Mouse (Mus musculus) adrenal gland, postnatal 10 days (tissue): Measurements from ENCODE around the gene Hoxc9. TPM values are rescaled to one million over a fixed set of nuclear protein-coding genes. Genes with fewer than 3 reads are reported as not detected.

Experiments used
- DNase-seq: peaks from one replicate; pipeline ENCODE4 v3.0.0; 2021; ENCODE audit warnings: mixed read lengths
- total RNA-seq, 2 experiments: library from RNA; stranded (reverse); gene quantifications; 2 replicates each; pipeline ENCODE4 v1.2.3; 2021

The Hoxc9 gene
- total RNA-seq, 2 experiments from 2014 or later = 2.4 to 3.2 TPM

DNA sequence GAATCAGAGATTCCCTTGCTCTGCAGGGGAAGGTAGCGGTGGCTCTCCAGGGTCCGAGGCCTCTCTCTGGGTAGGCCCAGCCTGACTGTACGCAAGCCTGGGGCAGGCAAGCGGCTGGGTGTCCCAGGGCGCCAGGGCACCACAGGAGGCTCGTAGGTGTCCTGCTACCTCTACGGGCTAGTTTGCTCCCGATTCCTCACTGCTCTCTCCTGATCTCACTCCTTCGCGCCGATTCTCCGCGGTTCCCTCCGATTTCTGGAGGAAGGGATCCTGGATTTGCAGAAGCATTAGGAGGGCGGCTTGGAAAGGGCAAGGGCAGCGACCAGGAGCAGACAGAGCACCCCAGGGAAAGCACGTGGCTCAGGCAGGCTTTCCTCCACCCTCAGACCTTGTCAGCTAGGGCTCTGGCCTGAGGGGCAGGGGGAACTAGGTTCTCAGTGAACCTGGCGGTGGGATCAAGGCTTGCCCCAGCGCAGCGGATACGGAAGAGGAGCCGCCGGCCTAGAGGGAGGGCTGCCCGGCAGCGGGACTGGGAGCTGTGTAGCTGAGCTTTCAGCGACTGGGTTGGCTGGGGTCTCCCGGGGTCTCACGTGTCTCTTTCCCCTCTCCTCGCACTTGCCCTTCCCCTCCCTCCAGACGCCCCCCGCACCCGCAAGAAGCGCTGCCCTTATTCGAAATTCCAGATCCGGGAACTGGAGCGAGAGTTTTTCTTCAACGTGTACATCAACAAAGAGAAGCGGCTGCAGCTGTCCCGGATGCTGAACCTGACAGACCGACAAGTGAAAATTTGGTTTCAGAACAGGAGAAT, 20.2 kb upstream of the Hoxc9 start:
- DNase-seq = no peak

DNA sequence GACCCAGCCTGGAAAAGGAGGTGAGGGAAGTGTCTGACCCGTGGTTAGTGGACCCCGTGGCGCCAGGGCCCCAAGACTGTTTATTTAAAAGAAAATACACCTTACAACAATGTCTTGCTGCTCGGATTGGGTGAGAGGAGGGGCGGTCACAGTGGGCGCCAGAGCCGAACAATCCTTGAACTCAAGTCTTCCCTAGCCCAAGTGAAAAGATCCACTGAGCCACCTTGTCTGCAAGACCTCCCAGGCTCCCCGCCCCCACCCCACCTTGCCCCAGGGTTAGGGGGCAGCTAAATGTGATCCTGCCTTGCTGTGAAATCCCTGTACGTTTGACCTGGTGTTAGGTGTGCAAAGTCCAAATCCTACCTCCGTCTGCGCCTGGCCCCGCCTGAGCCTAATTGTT, 19.3 kb upstream of the Hoxc9 start:
- DNase-seq = no peak

DNA sequence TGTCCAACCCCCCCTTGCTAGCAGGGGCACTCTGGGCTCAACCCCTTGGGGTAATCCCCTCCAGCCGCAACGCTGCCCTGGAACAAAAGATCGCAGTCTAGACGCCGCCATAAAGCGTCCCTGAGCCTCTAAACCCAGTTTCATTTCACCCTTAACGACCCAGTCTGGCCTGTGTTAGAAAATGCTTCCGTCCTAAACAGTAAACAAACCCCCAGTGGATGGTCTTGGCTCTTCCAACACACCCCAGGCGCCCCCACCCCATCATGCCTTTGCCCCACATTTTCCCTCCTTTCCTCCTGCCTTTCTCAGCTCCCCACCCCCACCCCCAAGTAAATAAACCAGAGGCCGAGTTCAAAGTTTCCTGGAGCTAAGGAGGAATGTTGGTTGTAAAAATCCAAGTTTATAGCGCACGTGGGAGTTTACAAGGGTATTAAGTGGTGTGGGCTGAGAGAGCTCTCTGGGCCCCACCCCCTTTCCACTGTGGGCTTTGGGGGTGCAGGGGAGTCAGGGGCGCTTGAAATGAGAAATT, 16.5 kb upstream of the Hoxc9 start:
- DNase-seq = no peak

DNA sequence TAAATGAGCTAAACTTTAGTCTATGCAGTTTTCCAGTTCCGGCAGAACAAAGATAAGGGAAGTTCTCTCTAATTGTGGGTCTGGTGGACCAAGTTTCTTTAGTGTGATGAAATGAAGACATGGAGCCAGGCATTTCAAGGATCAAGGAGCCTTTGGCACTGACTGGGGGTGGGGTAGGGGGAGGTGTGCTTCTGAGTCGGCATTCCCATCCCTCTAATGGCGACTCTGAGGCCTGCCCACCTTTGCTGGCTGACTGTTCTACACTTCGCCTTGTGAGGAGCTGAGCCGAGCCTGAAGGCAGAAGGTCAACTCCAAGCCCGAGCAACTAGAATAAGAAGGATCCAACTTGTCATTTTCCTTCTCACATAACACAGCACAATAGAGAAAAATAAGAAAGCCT, 14.5 kb upstream of the Hoxc9 start:
- DNase-seq = no peak

DNA sequence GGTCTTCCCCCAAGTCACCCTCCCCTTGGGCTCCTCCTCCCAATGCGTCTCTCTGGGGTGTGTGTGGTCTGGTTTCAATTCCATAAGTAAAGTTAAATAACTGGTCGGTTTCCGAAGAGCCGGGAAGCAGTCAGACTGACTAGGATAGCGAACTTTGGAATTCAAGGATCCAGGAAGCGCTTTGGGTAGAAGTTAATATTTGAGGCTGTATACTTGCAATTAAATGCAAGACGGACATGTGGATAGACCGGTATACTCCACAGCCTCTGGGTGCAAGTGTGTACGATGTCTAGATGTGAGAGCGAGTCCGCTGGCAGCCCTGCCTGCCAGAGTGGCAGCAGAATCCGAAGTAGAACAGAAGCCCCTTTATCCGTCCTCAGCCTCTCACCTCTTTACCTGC, 13.7 kb upstream of the Hoxc9 start:
- no peak for DNase-seq

DNA sequence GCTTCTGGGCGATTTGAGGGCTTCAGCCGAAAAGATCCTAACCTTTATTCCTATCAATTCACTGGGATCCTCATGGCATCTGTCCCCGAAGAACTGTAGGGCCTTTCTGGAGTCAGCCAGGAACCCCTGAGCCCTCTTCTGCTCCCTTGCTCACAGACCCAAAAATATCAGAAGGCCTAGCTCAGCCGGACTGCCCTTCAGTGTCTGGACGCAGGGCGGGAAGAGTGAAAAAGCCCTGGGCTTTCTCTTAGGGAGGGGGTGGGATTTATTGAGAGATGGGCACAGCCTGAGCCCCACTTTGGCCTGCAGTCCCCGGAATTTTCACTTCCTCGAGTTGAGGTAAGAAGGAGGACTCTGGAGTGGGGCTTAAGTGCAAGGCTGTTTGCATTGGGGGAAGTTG, 13.0 kb upstream of the Hoxc9 start:
- DNase-seq = no peak

DNA sequence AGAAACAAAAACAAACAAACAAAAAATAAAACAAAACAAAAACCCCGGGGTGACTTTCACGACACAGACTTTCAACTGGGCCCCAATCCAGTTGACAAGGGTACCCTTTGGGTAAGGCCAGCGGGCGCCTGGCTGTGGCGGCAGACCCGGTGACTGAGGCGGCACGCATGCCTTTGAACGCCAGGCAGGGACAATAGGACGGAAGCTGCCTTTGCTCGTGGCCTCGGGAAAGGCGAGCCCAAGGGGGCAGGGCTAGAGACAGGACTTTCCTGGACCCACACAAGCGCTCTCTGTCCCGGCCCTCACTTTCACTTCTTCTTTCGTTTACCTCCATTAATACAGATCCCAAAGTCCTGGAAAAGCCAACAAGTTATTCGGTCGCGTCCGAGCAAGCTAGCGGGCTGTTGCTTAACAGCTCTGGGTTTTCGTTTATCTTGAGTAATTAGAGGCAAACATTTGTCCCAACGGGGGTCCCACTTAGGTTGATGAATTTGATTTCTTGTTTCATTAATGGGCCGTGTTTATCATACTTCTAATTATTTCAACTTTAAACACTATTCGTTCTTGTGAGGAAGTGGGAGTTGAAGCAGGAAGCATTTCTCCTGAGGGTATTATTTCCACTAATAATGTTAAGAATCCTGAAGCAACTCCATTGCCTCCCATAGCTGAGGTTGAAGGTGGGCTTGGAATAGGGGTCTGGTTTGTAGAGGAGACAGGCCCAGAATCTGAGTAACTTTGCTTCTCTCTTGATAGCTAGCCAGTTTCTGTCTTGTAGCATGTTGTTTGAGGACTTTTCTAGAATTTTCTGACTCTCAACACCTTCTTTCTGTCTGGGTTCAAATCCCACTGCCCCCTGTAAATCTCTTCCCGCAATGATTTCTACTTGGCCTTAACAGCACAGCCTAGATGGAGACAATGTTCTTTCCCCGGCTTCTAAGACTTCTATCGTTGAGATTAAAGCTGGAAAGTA, 12.3 kb upstream of the Hoxc9 start:
- no peak for DNase-seq

DNA sequence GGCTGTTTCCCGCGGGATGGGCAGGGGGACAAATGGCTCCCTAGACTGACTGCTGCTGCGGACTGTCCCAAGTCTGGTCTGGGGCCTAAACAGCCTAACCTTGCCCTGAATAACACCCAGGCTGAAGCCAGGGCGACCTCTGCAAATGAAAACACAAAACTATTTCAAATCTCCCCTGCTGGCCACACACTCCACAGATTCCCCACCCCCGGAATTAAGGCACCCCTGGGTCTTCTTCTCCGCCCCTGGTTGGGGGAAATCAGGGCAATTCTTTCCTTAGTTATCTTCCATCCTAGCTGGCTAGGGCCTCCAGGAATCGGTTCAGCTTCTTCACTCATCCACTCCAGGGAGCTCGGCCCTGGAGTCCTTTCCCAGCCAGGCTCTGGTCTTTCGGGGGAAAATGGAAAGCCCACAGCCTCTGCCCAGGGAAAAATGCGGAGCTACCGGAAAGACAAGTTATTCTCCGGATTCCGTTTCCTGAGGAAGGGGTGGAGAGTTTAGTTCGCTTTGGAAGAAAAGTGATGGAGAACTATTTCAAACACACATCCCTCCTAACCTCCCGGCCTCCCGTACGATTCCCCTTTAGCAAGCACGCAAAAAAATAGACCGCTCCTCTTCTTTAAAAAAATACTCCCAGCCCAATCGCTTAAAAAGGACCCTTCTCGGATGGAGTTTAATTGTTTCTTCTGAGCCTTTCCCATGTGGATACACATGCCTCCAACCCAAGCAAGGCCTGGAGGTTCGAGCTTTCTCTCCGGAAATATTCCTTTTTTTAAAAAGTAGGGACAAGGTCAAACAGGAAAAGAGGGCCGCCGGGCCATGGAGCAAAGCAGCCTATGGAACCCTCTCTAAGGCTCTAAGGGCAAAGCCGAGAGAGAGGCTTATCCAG, 11.0 kb upstream of the Hoxc9 start:
- no peak for DNase-seq

DNA sequence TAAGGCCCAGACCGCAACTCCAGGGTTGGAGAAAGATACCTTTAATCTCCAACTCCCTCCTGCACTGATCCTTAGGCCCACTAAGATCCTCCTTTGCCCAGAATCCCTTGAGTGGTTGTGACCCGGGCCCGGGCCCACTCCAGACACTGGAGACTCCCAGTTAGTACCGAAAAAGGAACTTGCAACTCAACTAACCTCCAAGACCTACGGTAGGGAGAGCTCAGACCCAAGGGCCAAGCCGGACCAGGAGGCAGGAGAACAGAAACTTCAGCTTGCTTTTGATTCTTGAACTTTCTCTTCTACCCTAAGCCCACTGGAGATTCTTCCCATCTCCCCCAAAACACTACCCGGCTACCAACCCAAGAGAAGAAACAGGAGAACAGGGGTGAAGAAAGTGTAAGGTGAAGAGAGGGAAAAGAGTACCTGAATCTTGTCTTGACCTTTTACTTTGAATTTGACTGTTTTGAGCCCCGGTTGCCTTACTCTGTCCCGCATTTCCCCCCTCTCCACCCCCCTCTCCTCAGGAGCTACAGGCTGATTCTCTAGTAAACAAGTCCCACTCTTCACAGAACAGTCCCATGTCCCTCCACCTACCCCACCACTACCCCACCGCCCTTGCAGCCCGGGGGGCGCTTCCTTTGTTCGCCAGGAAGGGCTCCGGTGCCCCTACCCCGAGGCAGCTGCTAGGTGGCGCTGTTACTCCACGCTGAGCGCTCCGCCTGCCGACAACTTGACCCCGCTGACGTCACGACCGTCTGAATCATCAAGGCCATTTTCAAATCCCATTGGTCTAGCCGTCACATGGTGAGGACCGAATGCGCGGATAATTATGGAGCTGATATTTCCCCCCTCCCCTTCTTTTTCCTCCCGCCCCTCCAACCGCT, 10.1 kb upstream of the Hoxc9 start:
- DNase-seq = peak; percentile 90

DNA sequence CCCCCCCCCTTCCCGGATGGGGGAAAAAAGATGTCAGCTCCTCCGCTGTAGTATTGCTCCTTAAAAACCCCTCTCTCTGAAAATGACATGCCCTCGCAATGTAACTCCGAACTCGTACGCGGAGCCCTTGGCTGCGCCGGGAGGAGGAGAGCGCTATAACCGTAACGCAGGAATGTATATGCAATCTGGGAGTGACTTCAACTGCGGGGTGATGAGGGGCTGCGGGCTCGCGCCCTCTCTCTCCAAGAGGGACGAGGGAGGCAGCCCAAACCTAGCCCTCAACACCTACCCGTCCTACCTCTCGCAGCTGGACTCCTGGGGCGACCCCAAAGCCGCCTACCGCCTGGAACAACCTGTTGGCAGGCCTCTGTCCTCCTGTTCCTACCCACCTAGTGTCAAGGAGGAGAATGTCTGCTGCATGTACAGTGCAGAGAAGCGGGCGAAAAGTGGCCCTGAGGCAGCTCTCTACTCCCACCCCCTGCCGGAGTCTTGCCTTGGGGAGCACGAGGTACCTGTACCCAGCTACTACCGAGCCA, 9.4 kb upstream of the Hoxc9 start, which contains the start of gene Hoxc10:
Hoxc10 (plus strand) TSS at position 21 of the 536 bp plus-strand sequence.
- no peak for DNase-seq

DNA sequence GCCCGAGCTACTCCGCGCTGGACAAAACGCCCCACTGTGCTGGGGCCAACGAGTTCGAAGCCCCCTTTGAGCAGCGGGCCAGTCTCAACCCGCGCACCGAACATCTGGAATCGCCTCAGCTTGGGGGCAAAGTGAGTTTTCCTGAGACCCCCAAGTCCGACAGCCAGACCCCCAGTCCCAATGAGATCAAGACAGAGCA, 9.0 kb upstream of the Hoxc9 start, which contains the start of gene Hoxc5:
Hoxc5 (plus strand) TSS at position 132 of the 199 bp plus-strand sequence.
- DNase-seq = no peak

DNA sequence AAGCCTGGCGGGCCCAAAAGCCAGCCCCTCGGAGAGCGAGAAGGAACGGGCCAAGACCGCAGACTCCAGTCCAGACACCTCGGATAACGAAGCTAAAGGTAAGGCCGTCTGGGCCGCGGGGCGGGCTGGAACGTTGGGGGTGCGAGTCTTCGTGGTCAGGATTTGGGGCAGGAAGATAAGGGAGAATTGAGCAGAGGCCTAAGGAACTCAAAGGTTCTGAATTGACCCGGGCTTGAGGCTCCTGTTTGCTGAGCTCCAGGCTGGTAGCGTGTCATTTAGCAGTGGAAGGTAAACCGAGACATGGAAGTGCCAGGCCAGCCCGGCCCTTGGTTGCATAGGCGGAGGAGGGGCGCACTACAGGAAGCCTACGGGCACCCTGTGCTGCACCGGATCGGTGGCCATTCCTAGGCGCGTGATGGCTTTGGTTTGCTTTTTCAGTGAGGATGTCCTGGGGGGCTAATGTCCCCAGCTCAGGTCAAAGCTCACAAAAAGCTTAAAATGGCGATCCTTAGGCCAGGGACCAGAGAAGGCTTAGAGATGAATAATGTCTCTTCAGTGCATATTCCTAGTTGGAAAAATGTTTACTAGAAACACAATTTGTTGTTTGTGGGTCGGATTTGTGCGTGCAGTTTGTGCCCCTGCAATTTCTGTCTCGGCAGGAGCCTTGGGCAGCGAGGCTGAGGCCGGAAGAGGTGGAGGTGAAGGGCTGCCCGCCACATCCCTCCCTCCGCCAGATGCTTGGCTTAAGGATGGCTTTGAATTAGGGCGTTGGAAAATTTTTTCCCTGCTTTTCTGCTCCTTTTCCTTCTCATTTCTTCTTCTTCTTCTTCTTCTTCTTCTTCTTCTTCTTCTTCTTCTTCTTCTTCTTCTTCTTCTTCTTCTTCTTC, 8.5 kb upstream of the Hoxc9 start:
- no peak for DNase-seq

DNA sequence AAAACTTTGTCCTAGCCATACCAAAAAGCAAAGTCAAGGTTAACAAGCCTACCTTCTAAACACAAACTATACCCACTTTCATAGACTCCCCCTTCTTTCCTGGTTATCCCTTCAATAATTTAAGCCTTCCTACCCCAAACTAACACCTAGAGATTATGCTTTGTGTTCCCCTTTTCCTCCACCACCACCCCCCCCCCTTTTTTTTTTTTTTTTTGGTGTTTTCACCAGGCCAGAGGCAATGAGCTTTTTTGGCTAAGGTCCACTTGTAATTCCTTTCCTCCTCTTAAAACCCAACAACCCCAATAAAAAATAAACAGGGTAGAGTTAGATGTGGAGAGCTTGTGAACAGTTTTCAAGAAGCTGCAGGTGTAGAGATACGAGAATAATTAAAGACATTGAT, 6.9 kb upstream of the Hoxc9 start:
- DNase-seq = no peak

DNA sequence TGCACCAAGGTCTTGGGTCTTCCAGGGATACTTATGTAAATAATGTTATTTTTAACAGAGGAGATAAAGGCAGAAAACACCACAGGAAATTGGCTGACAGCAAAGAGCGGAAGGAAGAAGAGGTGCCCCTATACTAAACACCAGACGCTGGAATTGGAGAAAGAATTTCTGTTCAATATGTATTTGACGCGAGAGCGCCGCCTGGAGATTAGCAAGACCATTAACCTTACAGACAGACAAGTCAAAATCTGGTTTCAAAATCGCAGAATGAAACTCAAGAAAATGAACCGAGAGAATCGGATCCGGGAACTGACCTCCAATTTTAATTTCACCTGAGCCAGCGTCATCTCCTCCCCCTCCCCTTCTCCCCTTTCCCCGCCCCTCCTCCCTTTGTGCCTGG, 5.5 kb upstream of the Hoxc9 start:
- no peak for DNase-seq

DNA sequence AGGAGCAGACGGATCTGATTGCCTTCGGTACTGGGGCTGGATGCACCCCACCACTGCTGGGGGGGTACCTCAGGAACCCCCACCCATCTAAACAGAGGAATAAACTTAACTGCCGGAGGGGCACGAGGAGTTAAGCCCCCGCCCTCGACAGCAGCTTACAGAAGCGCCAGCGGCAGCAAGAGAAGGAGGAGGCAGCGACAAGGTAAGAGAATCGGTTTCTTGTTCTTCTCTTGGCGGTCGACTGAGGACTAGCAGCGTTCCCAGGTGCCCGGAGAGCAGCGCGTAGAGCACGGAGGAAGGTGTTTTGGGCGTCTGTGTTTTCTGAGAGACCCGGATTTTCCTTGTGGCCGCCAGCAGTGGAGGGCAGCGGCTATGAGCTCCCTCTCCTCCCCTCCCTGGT, 4.0 kb upstream of the Hoxc9 start:
- no peak for DNase-seq

DNA sequence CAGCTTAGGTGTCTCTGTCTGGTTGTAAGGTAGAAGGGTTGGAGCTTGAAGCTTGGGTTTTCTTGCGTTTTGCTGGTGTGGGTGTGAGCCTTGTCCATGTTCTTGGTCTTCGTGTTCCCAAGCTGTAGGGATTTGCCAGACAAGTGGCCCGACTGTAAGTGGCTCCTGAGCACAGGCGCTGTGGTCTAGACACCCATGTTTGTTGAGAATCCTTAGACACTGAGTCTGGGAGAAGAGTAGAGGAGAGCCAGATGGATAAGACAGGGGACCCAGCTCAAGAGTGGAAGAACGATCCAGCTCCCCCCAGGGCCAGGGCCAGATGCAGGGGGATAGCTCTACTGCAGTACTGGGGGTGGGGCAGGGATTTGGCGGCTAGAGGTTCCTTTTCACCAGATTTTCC, 3.5 kb upstream of the Hoxc9 start:
- DNase-seq = no peak

DNA sequence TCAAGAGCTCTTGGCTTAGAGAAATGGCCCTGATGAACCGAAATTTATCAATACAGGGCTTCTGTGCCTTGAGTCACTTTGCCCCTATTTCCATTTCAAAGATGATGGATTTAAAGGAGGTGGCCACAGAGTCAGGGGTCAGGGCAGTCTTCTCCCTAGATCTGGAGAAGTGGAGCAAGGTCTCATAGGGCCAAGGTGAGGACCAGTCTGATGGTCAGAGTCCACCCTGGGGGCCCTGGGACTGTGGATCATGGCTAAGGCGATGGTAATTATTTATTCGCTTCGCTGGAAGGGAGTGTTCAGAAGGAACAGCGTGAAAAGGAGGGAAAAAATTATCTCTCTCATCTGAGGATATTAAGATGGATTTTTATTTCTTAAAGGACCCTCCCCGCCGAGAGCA, 1.2 kb upstream of the Hoxc9 start:
- no peak for DNase-seq

DNA sequence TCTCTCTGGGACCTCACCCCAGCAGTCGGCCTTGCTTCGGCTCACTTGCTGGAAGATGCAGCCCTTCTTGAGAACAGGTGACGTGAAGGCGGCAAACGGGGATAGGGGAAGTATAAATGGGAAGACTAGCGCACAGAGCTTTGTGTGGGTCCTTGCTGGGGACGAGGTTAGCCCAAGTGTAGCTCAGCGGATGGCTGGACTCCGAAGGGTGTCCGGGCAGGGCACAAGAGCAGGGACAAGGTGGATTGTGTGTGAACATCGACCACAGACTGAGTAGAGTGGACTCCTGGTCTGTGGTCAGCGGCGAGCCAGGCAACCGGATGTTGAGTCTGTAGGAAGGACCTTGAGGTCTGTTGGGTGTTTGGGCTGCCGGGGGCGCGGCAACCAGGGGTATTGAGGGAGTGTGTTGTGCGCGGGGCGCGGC, 539 bp upstream of the Hoxc9 start:
- DNase-seq = no peak

DNA sequence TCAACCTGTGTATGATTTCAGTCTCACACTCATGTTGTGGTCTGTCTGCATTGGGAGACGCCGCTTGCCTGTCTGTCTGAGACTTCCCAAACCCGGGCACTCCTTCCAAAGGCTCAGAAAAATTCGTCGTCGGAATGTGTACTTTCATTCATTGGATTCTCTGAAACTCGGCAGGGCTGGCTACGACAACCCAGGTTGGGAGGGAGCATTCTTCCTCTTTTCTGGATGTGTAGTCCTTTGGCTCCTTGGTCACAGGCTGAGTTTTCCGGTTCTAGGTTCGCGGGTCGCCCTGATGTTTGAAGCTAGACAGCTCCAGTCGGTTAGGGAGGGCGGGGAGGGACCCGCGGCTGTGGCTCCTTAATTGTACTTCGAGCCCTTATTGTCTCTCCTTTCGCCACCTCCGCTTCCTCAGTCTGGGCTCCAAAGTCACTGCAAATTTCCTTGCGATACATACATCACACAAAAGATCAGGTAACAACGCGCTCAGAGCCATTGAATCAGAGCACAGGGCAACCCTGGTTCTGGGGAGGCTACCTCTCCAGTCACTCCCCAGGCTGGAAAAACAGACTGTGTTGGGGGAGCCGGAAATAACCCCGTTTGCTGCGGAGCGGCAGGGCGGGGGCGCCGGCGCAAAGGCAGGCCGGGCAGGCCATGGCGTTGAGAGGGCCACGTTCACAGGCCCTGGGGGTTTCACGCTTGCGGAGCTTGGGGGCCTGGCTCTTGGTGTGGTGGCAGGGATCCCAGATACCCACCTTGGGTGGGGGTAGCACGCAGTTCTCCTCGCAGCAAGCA, 588 bp downstream of the Hoxc9 start:
- no peak for DNase-seq
